Mouse (Mus musculus) neural tube, postnatal 0 days (tissue): Measurements from ENCODE around the gene Guk1. TPM values are rescaled to one million over a fixed set of nuclear protein-coding genes. Genes with fewer than 3 reads are reported as not detected.

ENCODE experiments used
- polyA plus RNA-seq: library from polyadenylated mRNA; unstranded; fragments of >200 nt; fragmentation: Nextera tagmentation; extraction: Ambion mirVana; gene quantifications from 2 replicates; pipeline ENCODE4 v1.2.1, GENCODE M21; 2015

Guk1 gene
- 277 and 283 TPM in 2 replicates for polyA plus RNA-seq

DNA sequence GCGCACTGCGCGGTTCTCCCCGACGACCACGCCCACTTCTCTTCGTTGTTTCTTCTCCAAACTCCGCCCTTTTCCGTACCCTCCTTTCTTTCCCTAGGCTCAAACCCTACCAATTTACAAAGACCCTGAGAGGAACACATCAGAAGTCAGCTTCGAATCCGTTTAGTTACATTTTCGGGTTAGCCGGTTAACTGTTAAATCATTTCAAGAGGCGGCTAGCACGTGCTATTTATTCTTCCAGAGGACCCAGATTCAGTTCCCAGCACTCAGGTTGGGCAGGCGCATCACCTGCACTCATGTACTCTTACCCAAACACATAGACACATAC, at the start of gene Guk1:
Guk1 (minus strand) TSS at position 154 of the 328 bp plus-strand sequence.

DNA sequence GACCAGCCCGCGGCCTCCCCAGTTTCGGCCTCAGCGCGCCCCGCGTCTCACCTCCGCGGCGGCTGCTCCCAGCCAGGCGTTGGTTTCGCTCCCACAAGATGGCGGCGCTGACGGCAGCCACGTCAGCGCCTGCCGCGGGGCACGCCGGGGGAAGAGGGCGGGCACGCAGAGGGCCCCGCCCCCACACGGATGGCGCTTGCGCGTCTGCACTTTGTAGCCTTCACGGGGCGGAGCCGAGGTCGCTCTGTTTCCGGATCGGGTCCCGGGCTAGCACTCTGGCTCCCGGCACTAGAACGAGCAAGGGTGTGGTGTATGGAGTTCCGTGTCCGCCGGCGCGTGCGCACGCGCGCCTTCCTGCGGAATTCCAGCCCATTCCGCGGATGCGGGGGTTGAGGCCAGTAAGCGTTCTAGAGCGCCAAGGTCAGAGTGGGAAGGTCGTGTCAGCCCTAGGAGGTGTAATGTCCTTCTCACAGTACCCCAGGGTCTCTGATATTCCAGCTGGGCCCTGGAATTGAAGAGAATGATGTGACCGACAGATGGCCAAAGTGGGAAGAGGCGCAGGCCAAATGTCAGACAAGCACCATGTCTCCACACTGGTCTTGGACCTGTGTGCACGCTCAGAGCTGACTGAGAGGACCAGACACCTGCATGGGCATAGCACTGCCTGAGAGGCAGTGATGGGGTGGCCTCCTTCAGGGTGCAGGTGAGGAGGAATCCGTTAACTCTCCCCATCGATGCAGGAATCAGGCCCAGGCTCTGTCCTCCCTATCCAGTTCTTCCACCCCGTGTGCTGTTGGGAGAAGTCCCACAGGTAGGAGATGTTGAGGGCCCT, 36.3 kb upstream of the Guk1 start, which contains the start of gene Arf1:
Arf1 (minus strand) TSS at position 149 of the 832 bp plus-strand sequence.

DNA sequence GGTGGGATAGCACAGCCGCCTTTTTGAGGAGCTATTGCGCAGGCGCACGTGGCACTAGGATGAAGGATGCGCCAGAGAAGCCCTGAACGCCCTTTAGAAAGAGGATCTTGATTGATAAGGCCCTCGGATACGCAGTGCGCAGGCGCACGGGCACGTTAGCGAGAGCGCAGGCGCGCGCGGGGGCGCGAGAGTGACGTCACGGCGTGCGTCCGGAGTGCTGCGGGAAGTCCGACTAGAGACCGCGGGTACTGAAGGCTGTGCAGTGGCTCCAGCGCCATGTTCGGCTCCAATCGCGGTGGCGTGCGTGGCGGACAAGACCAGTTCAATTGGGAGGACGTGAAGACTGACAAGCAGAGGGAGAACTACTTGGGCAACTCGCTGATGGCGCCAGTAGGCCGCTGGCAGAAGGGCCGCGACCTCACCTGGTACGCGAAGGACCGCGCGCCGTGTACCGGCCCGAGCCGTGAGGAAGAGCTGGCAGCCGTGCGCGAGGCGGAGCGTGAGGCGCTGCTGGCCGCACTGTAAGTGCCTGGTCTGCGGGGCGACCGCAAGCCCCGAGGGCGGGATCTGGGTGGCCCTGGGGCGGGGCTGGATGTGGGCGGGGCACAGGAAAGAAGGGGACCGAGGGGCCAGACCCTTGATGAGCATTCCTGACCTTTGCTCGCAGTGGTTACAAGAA, 16.3 kb upstream of the Guk1 start, which contains the start of gene 2310033P09Rik:
2310033P09Rik (plus strand) TSS at position 169 of the 679 bp plus-strand sequence.

DNA sequence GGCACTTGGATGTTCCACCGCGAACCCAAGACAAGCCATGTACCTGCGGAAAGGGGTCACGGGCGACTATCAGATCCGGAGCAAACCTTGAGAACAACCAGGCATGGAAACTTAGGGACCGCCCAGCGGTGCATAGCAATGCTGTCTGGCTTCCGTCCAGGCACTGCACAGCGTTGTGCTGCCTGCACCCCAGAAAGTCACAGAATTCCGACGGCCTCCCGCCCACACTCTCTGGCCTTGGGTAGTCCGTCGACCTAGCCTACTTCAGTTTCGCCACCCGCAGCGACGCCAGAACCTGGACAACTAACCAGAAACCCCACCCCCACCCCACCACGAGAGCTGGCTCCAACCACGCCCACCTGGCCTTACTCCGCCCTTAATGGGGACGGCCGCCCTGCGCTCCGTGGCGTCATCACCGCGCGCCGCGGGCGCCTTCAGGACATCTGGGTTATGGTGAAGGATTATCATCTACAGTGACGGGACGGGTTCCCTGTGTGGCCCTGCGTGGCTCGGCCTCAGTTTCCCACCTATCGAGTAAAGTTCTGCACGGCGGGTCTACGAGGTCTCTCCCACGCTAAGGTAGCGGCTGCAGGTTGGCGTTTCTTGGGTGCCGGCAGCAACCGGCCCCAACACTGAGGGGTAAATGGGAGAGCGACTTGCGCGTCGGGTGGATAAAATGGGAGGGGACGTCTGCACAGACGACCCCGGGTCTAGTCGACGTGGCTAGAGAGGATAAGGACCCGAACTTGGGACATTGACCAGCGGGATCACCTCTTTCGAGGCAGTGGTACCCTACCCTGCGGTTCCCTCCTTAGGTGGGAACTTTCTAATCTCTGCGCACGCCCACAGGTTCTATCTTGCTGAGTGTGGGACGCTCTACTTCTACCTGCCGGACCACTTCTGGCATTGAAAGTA, 10.3 kb upstream of the Guk1 start, which contains the start of gene Mrpl55:
Mrpl55 (plus strand) TSS at position 406 of the 915 bp plus-strand sequence.

DNA sequence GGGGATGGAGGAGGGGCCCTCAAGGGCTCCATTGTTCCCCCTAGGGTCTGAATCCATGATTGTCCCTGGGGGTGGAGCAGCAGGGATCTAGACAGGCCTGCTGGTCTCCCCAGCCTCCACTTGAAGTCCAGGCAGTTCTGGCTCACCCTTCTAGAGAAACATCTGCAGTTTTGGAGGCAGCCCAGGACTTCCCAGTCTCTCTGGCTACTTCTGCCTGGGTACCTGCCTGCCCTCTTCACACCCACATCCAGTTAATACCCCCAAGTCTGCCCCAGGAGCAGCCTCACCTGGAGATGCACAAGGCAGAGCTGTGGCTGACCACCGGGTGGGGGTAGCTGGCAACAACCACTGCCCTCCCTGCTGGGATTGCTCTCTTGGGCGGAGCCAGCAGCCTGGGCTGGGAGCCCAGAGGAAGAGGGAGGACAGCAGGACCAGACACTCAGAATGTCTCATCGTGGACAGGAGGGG, 9.1 kb downstream of the Guk1 start, which contains the start of gene Gjc2:
Gjc2 (minus strand) TSS at position 350 of the 468 bp plus-strand sequence.

DNA sequence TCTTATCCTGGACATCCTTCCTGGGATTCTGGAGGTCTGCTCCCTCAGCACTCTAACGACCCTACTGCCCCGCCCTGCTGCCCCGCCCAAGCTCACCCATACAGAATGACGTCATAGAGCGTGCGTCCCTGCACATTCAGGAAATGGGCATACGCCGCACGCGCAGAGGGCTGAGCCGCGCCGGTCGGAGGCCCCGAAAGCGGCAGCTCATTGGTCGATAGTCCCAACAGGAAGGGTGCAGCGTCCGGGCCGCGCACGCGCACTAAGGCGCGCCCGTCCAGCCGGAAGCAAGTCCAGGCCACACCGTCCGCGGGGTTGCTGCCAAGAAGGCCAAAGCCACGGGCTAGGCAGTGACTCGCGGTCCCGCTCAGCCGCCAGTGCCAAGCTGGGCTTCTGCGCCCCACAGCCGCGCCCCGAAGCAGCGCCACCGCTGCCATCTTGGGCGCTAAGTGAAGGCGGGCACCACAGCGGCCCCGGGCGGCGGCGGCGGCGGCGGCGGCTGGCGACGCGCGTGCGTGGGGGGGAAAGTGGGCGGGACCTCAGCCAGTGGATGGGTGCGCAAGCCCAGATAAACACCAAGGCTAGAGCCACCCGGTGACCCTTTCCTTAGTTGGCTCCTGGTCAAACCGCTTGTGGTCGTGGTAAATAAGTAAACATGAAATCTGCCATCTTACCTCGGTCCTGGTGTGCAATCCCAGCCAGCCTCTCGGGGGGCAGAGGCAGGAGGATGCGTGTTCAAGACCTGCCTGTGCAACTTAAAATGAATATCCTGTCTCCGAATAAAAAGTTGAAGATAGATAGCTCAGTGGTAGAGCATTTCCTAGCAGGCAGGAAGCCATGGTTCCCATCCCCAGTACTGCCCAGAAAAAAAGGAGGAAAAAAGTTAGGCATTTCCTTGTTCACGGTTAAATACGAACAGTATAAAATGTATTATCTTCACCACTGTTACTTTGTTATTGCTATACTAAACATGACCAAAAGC, 28.5 kb downstream of the Guk1 start, which contains the start of gene Iba57:
Iba57 (minus strand) TSS at position 485 of the 982 bp plus-strand sequence.

DNA sequence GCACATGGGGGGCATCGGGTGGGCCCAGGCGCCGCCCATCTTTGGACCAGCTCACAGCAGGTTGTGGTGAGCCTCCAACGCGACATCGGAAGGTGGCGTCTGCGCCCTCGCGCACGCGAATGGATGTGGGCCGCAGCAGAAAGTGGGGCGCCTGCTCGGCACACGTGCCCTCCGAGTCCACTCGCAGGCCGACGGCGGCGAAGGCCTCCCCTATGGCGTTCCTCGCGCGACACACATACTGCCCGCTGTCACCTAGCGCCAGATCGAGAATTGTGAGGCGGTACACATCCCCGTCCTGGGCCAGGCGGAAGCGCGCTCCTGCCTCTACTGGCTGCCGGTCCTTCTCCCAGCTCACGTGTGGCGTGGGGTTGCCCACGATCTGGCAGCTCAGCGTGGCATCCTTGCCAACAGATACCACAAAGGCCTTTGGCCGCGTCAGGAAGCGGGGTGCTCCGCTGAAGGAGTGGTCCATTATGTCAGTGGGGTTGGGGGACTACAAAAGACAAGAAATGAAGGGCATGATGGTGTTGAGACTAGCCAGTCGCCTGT, 56.0 kb downstream of the Guk1 start, which contains the start of gene Obscn:
Obscn (minus strand) TSS at position 499 of the 549 bp plus-strand sequence.

Other genes starting within 250 kb of the Guk1 start
- gene Hist3h2ba, start 243.3 kb downstream of the Guk1 start, polyA plus RNA-seq = 79.4 and 87.2 TPM in 2 replicates
- 40.8 and 43.4 TPM in 2 replicates for gene Hist3h2a, start 237.5 kb downstream of the Guk1 start, polyA plus RNA-seq
- 0.48 and 0.62 TPM in 2 replicates for gene Trim17, start 237.5 kb downstream of the Guk1 start, polyA plus RNA-seq
- 16.3 and 17.6 TPM in 2 replicates for gene Trim11, start 214.1 kb downstream of the Guk1 start, polyA plus RNA-seq
- gene Obscn, start 55.8 kb downstream of the Guk1 start, polyA plus RNA-seq = 0.27 and 0.68 TPM in 2 replicates
- 6.6 and 7.1 TPM in 2 replicates for gene Iba57, start 28.5 kb downstream of the Guk1 start, polyA plus RNA-seq
- 0.55 and 1.5 TPM in 2 replicates for gene Gjc2, start 9.0 kb downstream of the Guk1 start, polyA plus RNA-seq
- gene Mrpl55, start 10.3 kb upstream of the Guk1 start, polyA plus RNA-seq = 116 and 117 TPM in 2 replicates
- 26.2 and 28.5 TPM in 2 replicates for gene 2310033P09Rik, start 16.1 kb upstream of the Guk1 start, polyA plus RNA-seq
- 573 and 620 TPM in 2 replicates for gene Arf1, start 36.1 kb upstream of the Guk1 start, polyA plus RNA-seq
- gene Wnt3a, start 98.5 kb upstream of the Guk1 start, polyA plus RNA-seq = not detected in 2 replicates
- 2.4 and 3.3 TPM in 2 replicates for gene Wnt9a, start 114.7 kb upstream of the Guk1 start, polyA plus RNA-seq
- not detected in 2 replicates for gene Prss38, start 183.4 kb upstream of the Guk1 start, polyA plus RNA-seq